Mouse (Mus musculus) cerebellum, adult (tissue): ENCODE results near the gene Lmnb2.

Experiments used
- ATAC-seq: cut with Nextera tagmentation; 2 replicates; pipeline ENCODE4 v1.9.2; 2017; ENCODE audit warnings: mild to moderate bottlenecking, moderate library complexity, mixed read lengths; ENCODE audit not compliant: insufficient number of reproducible peaks, low FRiP score, low TSS enrichment

Gene Lmnb2

DNA sequence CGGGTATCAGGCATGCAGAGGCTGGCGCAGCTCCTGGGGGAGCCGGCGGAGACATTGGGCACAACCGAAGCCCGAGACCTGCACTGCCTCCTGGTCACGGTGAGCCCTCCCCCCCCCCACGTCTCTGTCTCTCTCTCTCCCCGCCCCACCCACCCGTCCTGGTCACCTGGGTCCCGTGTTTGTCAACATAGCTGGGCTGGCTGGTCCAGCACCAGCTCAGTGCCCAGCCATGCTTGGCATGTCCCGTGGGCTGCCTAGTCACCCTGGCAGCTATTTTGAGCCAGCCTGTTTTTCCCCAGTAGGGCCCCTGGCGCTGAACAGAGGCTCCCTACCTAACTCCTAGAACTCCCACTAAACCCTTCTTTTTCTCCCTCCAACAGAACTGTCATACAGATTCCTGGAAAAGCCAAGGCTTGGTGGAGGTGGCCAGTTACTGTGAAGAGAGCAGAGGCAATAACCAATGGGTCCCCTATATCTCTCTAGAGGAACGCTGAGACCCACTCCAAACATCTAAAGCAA is 13.2 kb upstream of the Lmnb2 start:
- ATAC-seq, result no peak

DNA sequence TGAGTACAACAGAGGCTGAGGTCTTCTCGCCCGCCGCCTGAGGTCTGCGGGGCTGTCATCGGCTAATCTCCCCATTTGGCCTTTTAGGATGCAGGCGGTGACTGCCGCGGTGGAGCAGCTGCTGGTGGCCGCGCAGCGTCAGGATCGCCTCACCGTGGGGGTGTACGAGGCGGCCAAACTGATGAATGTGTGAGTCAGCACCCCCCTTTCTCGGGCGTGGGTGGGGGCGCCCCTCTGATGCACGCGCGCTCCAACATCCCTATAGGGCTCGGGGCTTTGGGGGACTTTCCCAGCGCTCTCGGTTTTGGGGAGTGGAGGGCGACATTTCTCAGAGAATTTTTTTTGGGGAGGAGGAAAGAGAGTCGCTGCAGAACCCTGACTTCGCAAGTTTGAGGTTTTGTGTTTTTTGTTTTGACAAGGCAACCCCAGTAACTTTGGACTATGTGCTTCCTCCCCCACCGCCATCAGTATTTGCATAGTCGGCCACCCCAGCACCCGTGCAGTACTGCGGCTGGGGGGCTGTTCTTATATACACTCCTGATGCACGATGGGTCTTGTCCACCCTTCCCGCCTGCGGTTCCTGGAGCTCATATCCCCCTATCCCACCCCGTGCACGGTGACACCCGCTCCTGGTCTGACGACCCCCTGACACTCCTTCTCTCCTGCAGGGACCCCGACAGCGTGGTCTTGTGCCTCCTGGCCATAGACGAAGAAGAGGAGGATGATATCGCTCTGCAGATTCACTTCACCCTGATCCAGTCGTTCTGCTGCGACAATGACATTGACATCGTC is 12.5 kb upstream of the Lmnb2 start:
- no peak for ATAC-seq

DNA sequence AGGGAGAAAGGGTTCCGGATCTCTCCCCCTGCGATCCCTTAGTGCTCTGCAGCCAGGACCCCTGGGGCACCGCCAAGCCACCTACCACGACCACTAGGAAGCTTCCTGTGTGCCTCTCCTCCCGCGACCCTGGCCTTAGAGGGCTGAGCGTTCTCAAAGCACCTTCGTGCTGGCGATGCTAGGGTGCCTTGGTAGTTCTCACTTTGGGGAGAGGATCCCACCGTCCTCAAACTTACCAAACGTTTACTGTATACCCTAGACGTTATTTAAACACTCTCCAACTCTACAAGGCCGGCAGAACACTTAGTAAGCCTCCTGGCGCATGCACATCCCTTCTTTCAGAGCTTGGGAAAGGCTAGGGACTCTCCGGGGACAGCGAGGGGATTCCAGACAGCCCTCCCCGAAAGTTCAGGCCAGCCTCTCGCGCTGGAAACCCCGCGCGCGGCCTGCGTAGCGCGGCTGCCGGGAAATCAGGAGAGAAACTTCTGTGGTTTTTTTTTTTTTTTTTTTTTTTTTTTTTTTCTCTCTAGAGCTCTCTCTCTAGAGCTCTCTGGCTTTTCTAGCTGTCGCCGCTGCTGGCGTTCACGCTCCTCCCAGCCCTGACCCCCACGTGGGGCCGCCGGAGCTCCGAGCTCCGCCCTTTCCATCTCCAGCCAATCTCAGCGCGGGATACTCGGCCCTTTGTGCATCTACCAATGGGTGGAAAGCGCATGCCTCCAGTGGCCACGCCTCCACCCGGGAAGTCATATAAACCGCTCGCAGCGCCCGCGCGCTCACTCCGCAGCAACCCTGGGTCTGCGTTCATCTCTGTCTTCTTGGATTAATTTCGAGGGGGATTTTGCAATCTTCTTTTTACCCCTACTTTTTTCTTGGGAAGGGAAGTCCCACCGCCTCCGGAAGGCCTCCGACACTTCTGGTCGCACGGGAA is 11.5 kb upstream of the Lmnb2 start, which contains the start of gene Gadd45b:
TSS of gene Gadd45b (plus strand) at position 775 of the 928 bp plus-strand sequence.
- peak; percentile 91 for ATAC-seq

DNA sequence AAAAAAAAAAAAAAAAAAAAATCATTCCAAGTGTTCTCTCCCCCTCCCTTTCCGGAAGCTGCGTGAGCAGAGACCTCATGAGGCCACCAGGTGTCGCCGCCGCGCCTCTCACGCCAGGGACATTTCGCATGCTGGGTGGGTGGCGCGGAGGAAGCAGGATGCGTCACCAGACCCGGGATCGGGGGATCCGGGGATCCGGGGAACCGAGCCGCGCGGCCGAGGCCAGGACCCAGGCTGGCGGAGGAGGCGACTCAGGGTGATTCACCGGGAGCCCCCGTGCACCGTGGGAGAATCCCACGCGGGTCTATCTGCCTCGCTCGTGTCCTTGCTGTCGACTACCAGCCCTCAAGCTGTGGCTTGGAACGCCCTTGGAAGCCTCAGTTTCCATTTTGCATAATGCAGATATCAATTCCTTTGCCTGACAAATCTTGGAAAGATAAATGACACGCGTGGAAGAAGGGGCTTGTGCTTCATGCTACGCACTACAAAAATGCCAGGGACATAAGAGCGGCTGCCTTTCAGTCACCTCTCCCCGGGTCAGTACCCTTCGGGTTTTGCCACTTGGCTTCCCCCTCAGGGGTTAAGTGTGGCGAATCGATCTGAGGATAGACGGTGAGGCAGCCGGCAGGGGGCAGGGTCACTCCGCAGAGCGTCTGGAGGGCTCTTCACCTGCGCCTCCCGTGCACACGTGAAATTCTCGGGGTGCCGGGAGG is 10.7 kb upstream of the Lmnb2 start:
- ATAC-seq, result peak; percentile 41; the same call in 1 of the 2 replicates

DNA sequence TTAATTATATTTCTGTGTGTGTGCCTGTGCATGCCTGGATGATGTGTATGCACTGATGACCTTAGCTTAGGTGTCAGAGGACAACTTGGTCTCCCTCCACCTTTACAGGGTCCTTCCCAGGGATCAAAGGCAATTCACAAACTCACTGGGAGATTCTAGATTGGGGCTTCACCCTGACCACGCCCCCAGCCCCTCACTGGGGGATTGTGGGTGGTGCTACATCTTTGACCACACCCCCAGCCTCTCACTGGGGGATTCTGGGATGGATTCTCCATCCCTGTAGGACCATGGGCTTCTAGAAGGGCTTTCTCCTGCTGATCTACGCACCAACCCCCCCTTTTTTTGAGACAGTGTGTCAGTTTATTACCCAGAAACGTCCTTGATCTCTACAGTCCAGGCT is 7.4 kb upstream of the Lmnb2 start:
- no peak for ATAC-seq

DNA sequence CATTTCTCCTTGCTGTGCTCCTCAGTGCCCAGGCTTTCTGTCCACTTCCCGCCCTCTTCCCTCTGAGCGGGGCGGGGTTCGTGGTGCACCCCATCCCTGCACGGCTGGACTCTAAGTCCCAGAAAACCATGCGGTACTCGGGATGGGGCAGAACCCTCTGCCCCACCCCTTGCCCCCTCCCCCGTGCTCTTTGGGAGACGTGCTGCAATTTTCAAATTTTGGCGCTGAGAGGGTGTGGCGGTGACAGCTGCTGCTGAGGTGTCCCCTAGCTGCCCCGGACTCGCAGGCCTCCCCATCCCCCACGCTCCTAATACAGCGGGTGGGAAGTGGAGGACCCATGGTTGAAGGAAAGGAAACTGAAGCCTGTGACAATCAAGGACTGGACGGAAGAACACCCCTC is 3.9 kb upstream of the Lmnb2 start:
- no peak for ATAC-seq

DNA sequence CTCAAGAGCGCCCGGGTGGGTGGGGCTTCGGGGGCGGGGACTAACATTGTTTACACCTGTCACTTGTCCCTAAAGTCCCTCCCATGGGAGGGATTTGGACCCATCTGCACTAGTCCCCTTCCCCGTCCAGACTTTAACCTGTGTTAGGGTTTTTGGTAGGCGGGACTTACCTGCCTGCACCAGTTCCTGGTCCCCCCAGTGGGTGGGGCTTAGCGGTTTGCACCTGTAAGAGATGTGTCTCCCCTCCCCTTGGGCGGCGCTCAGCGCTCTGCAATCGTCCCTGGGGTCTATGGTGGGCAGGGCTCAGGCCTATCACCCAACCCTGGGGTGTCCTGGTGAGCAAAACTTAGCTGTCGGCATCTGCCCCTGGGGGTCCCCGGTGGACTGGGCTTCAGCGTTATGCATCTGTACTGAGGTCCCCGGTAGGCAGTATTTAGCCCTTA is 688 bp downstream of the Lmnb2 start:
- ATAC-seq, result no peak

DNA sequence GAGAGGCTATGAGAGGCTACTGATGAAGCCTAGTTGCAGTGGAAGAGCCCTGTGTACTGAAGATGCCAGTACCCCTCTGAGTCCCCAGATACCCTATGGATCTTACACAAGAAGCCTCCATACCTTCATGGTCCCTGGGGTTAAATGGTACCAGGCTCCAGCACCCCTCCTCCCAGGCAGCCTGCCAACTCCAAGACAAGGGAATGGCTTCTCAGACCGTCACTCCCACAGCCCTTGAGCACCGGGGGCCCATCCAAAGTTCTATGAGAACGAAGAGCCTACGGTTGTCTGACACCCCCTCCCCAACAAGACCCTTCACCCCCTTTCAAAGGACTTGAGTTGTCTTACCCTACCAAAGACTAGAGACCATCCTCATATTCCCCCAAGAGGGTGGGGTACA is 2.3 kb downstream of the Lmnb2 start:
- ATAC-seq, result no peak

DNA sequence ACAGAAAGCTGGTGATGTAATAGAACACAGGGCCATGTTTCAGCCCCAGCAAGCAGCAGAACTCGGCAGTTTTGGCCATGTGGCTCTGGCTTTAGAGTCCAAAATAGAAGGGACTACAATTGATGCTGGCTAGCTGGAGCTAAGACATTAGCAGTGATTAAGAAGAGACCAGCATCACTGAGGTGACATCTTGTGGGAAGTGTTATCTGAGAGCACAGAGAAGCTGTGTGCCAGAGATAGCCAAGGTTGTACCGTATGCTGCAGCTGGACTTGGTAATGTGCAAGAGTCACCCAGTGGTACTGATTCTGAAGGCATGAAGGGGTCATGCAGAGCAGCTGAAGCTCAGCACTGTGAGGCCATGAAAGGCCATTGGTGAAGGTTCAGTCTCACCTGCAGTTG is 2.8 kb downstream of the Lmnb2 start:
- ATAC-seq, result no peak

DNA sequence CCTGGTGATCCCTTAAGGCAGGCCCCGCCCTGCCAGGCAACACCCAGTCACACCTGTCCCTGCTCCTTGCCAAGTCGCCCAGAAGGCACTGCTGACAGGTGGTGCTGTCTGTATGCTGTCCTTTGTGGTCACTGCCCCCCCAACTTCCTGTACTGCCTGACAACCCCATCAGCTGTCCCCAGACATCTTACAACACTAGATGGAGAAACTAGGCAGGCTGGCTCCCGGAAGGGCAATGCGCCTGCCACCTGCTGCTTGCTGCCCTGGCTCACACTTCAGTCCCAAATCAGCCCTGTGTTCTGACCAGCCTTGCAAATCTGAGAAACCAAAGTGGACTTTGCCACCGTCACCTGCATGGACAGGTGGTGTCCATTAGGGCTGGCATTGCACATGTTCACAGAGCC is 3.8 kb downstream of the Lmnb2 start:
- ATAC-seq, result peak; percentile 29; the same call in 1 of the 2 replicates

DNA sequence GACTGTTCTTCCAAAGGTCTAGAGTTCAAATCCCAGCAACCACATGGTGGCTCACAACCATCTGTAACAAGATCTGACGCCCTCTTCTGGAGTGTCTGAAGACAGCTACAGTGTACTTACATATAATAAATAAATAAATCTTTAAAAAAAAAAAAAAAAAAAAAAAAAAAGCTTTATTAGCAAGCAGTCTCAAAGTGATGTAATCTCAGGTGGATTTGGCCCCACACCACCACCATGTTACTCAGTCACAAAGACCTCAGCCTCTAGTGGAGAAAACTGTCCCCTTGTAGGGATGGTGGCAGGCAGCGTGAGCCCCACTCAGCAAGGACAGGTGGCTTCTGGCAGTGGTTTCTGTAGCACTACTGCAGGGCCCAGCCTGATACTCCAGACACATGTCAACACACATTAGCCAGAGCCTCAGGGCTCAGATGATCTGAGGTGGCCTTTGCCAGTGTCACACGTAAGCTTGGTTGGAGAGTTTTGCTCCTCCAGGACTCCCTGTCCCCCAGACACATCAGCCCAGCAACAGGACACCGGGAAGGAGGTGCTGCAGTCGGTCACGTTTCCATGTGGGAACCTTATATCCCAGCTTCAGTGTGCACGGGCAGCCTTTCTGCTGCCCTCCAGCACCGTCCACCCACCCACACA is 4.6 kb downstream of the Lmnb2 start:
- no peak for ATAC-seq

DNA sequence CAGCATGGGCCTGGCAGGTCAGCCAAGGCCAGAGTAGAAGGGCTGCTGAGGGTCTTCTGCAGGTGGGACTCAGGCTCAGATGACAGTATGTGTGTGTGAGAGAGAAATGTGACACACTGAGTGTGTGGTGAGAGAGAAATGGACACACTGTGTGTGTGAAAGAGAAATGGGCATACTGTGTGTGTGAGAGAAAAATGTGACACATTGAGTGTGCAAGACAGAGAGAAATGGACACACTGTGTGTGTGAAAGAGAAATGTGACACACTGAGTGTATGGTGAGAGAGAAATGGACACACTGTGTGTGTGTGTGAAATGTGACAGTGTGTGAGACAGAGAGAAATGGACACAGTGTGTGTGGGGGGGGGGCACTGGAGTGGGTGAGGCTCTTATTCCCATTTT is 6.2 kb downstream of the Lmnb2 start:
- no peak for ATAC-seq

DNA sequence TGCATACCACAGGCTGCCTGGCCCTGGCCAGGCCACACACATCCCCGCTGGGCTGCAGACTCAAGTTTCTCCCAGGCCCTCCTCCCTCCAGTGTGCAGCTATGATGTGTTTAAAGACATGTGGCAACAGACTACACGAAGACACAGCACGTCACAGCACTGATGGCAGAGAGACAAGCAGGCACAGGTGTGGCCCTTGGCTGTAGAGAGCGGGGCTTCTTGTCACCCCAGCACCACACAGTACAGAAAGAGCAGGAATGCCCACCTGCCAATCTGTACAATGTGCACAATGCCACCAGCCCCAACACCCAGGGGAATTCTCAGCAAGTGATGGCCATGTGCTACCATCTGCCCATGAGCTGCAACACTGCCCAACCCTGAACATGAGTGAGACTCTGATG is 6.7 kb downstream of the Lmnb2 start:
- no peak for ATAC-seq

DNA sequence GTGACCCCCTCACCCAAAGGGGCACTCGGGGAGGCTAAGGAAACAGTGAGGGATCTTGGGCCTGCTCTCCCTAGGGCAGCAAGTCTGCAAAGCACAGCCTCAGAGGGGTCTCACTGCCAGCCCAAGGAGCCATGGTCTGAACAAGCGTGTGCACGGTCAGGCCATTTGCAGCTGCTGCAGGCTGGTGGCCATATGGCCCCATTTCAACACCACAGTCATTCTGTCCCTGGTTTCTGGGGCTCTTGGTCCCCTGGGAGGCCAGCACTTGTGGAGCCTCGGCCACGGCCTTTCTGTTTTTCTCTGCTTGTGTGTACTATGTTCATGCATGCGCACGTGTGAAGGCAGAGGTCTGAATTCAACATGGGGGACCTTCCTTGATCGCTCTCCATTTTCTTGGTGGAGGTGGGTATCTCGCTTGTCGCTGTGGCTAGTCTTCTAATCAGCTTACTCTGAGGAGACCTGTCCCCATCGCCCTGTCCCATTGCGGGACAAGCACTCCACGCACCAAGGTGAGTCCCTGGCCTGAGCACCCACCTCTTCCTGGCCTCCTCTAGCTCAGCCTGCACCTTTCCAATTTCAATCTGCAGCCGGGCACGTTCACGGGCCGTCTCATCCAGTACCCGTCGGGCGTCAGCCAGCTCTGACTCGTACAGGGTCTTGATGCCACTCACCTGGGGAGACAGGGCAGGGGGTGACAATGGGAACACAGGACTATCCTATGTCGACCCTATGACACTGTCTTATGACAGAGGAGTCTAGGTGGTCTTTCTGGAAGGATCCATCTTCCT is 8.5 kb downstream of the Lmnb2 start:
- ATAC-seq, result no peak

DNA sequence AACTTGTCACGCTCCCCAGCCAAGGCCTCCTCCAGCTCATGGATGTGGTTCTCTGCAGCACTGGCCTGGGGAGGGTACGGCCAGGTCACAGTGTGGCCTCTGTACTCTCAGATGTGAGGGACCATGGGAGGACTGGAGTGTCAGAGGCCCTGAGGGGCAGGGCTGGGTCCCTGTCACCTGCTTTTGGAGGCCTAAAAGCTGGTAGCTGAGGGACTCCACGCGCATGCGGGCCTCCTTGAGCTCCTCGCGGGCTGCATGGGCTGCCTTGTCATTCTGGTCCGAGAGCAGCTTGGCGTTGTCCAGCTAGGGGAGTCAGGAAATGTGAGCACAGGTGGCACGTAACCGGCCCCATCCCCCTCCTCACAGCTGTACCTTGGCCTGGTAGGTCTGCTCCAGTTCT is 13.3 kb downstream of the Lmnb2 start:
- ATAC-seq, result no peak

DNA sequence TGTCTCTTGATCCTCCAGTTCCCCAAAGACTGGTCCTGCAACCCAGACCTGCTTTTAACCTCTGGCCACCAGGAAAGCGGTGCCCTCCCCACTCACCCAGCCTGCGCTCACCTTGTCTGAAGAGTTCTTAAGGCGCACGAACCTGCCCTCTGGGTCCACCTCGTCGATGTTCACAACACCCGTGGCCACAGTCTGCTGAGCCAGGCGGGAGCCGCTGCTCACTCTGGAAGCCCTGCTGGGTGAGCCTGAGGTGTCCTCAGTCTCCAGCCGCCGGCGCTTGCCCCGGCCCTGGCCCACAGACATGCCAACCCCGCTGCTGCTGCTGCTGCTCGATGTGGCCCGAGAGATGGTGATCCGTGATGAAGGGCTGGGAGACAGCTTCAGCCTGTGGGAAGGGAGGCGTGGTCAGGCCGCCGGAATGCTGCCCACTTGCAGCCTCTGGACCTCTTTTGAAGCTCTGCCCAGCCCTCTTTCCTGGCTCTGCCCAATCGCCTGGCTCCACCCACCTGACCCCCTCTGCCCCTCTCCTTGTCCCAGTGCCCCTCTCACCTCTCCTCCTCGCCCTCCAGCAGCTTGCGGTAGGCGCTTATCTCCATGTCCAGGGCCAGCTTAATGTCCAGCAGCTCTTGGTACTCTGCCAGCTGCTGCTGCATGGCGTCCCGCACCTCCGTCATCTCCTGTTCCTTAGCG is 13.9 kb downstream of the Lmnb2 start:
- no peak for ATAC-seq

DNA sequence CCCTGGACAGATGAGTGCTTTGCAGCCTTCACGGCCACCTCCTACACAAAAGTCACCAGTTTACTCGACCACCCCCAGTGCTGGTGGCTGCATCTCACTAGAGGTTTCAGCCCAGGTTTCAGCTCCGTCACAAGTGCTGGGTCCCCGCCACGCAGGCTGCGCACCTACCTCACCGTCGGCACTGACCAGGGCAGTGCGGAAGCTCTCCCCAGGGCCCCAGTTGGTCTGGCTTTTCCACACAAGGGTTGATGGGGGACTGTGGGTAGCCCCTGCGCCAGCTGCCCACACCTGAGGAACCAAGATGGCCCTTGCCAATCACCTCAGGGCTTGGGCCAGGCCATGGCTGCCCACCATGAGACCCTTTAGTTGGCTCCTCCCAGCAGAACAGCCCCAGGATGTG is 14.8 kb downstream of the Lmnb2 start:
- ATAC-seq, result no peak

DNA sequence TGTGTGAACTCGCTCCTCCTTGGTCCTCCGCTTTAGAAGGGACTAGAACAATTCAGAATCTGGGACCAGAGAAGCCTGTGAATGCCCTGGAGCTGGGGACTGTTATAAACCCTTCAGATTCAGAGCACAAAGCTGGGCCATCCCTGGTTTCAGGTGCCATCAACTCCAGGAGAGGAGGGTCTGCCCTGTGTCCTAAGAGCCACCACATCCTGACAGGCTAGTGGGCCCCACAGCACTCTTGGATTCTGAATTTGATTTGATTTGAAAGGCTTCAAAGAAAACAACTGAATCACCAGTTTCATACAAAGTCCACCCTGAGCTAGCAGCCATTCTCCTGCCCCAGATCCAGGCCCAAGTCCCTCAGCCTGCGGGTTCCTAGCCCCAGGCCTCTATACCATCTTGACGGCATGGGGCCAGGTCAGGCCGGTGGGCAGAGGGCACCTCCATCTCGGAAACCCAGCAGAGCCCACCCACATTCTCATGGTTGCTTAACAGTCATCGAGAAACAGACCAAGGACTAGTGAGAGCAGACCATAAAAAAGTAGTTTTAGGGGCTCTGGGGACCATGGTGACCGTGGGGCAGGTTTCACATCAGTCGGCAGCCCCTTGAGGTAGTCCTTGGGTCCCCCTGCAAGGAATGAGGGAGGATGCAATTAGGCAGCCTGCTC is 15.6 kb downstream of the Lmnb2 start:
- no peak for ATAC-seq
